Mouse (Mus musculus): Measurements from ENCODE around the gene Synpo2.

- TF ChIP-seq CTCF (IDR thresholded peaks at IDR 0.05; ENCODE audit: low read depth) (no peak), EP300 (optimal IDR thresholded peaks at IDR 0.05) (no peak)
Observed at GRCm38 (mm10) chr3:123072472-123072871, 163.5 kb downstream of the Synpo2 start.
